Mouse (Mus musculus) cerebellum, adult 2 months (tissue): ENCODE results near the gene Gps1. TPM values are rescaled to one million over a fixed set of nuclear protein-coding genes. Genes with fewer than 3 reads are reported as not detected.

Source experiments
- DNase-seq, 2 experiments: peaks; one replicate each; pipeline ENCODE4 v3.0.0; 2021
- H3K27ac ChIP-seq: fragments of 200-500 bp; 2 replicates; pipeline ENCODE4 v1.5.1; 2012; ENCODE audit warnings: low read length, control low read depth, inconsistent platforms; ENCODE audit not compliant: insufficient read depth
- H3K27me3 ChIP-seq: fragments of 200-500 bp; 2 replicates; pipeline ENCODE4 v1.6.1; 2012; ENCODE audit warnings: inconsistent platforms, mild to moderate bottlenecking, low read length, moderate library complexity; ENCODE audit not compliant: control insufficient read depth, insufficient read depth
- H3K4me1 ChIP-seq: fragments of 200-500 bp; 2 replicates; pipeline ENCODE4 v1.6.1; 2011; ENCODE audit warnings: low read length; ENCODE audit not compliant: control insufficient read depth, insufficient read depth
- H3K4me3 ChIP-seq: fragments of 200-500 bp; replicated peaks from 2 replicates; pipeline ENCODE3; 2011; ENCODE audit warnings: mild to moderate bottlenecking, low read depth, low read length, control low read depth; ENCODE audit not compliant: insufficient read depth
- CTCF ChIP-seq: fragments of 200-500 bp; IDR thresholded peaks from 2 replicates; pipeline ENCODE4 v1.5.1; 2011; ENCODE audit warnings: low read depth, mild to moderate bottlenecking, control low read depth, low read length, moderate library complexity, borderline replicate concordance; ENCODE audit not compliant: insufficient read depth
- POLR2A ChIP-seq: fragments of 200-500 bp; IDR thresholded peaks from 2 replicates; pipeline ENCODE4 v1.6.1; 2011; ENCODE audit warnings: low read length, control low read depth, borderline replicate concordance; ENCODE audit not compliant: insufficient read depth
- WGBS: fragments of 180-500 bp; shearing (Covaris S2); methylation state at CpG from one replicate; pipeline ENCODE4 v1.1.7; 2018; 5-methylcytosine and 5-hydroxymethylcytosine counted together
- polyA plus RNA-seq: library from polyadenylated mRNA; depleted of rRNA; stranded (reverse); fragments of >200 nt; gene quantifications from 2 replicates; pipeline ENCODE4 v1.2.3, GENCODE M21; 2012; rRNA removed

Gps1 gene
- polyA plus RNA-seq, 1 experiment: 238 TPM

DNA sequence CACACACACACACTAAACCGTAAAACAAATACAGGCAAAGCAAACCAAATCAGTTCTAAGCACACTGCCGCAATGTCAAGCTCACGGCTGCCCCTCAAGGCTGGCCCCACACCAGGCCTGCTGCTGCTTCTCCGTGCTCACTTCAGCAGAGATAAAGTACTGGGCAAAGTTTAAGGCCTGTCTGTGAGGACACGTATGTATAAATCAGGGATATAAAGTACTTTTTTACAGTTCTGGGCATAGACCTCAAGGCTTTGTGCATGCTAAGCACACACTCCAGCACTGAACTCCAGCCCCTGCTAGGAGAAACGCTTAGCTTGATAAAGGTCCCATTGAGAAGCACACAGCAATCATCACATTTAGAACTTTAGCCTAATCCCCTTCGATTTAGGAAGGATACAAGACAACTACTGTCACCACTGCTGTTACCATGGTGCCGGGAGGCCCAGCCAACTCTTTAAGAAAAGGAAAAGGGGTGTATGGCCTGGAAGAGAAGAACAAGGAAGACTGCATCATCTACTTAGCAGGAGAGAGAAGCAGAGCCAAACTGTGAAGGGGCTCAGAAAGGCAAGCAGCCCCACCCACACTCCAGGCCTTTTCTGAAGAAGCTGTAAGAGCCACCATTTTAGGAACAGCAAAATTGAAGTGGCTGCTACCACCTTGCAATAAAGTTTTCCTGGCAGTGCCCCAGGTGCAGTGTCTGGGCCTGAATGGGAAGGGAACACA is 49.6 kb downstream of the Gps1 start:
- TF ChIP-seq CTCF: no peak
- TF ChIP-seq POLR2A: no peak
- H3K27ac ChIP-seq: no peak overlapping the region

More for the DNA sequence above, 49.6 kb downstream of the Gps1 start:
- 41% methylated on average over 8 of the region's 8 CpGs for WGBS
- Histone ChIP-seq H3K27me3 (no peaks in the 10 kb centered on the region), H3K4me3 (no peak overlapping the region), H3K4me1 (no peaks in the 10 kb centered on the region)
- no peak for DNase-seq

Other genes with a start within 250 kb of the Gps1 start
- gene Mcrip1, start 234.5 kb upstream of the Gps1 start, polyA plus RNA-seq: 159 and 168 TPM in 2 replicates
- gene Ppp1r27, start 233.1 kb upstream of the Gps1 start, polyA plus RNA-seq: not detected in 2 replicates
- gene P4hb, start 211.0 kb upstream of the Gps1 start, polyA plus RNA-seq: 98.4 and 105 TPM in 2 replicates
- gene Arhgdia, start 202.6 kb upstream of the Gps1 start, polyA plus RNA-seq: 288 and 305 TPM in 2 replicates
- 42.6 and 51.8 TPM in 2 replicates for gene Alyref, start 185.9 kb upstream of the Gps1 start, polyA plus RNA-seq
- gene Anapc11, start 185.9 kb upstream of the Gps1 start, polyA plus RNA-seq: 168 and 178 TPM in 2 replicates
- 4.7 and 5.6 TPM in 2 replicates for gene Npb, start 175.8 kb upstream of the Gps1 start, polyA plus RNA-seq
- 401 and 403 TPM in 2 replicates for gene Pcyt2, start 166.3 kb upstream of the Gps1 start, polyA plus RNA-seq
- gene Sirt7, start 159.0 kb upstream of the Gps1 start, polyA plus RNA-seq: 76.9 and 80.5 TPM in 2 replicates
- gene Mafg, start 150.7 kb upstream of the Gps1 start, polyA plus RNA-seq: 60.5 and 65.3 TPM in 2 replicates
- 2.1 and 2.3 TPM in 2 replicates for gene Pycr1, start 140.5 kb upstream of the Gps1 start, polyA plus RNA-seq
- gene Myadml2, start 136.1 kb upstream of the Gps1 start, polyA plus RNA-seq: 3.3 and 4.5 TPM in 2 replicates
- gene Notum, start 123.1 kb upstream of the Gps1 start, polyA plus RNA-seq: 5.9 TPM in 2 replicates
- gene Aspscr1, start 111.3 kb upstream of the Gps1 start, polyA plus RNA-seq: 56.1 and 59.4 TPM in 2 replicates
- 40.1 and 43.0 TPM in 2 replicates for gene Cenpx, start 70.5 kb upstream of the Gps1 start, polyA plus RNA-seq
- gene Lrrc45, start 70.3 kb upstream of the Gps1 start, polyA plus RNA-seq: 86.6 and 96.0 TPM in 2 replicates
- 66.1 and 67.0 TPM in 2 replicates for gene Rac3, start 62.8 kb upstream of the Gps1 start, polyA plus RNA-seq
- gene Dcxr, start 57.0 kb upstream of the Gps1 start, polyA plus RNA-seq: 36.4 and 36.5 TPM in 2 replicates
- 1.9 and 3.1 TPM in 2 replicates for gene Cbr2, start 52.2 kb upstream of the Gps1 start, polyA plus RNA-seq
- 2.5 and 3.1 TPM in 2 replicates for gene Hmga1b, start 21.5 kb upstream of the Gps1 start, polyA plus RNA-seq
- gene Rfng, start 65 bp upstream of the Gps1 start, polyA plus RNA-seq: 106 and 113 TPM in 2 replicates
- gene Dus1l, start 12.1 kb downstream of the Gps1 start, polyA plus RNA-seq: 47.4 and 52.3 TPM in 2 replicates
- 246 and 274 TPM in 2 replicates for gene Fasn, start 40.3 kb downstream of the Gps1 start, polyA plus RNA-seq
- gene Ccdc57, start 148.6 kb downstream of the Gps1 start, polyA plus RNA-seq: 4.4 TPM in 2 replicates
- gene Slc16a3, start 164.2 kb downstream of the Gps1 start, polyA plus RNA-seq: 1.6 and 1.9 TPM in 2 replicates
- gene Csnk1d, start 207.1 kb downstream of the Gps1 start, polyA plus RNA-seq: 110 and 111 TPM in 2 replicates